Mouse (Mus musculus): ENCODE data around the gene Rnf181. TPM values are rescaled to one million over a fixed set of nuclear protein-coding genes. Genes with fewer than 3 reads are reported as not detected.

The Rnf181 gene
- polyA plus RNA-seq, 1 experiment = 14.4 TPM

- no peaks in the 10 kb centered on the region for H3K9me3 ChIP-seq (ENCODE audit: control insufficient read depth, low read length)
- TF ChIP-seq TAL1 (IDR thresholded peaks at IDR 0.05; ENCODE audit: low read length) (no peak), GATA1 (IDR thresholded peaks at IDR 0.05; ENCODE audit: low read length) (no peak)
- H3K4me1 ChIP-seq (ENCODE audit: control insufficient read depth) = peaks cover 80% of the 10 kb centered on the region
- peaks cover 8% of the 10 kb centered on the region for H3K27me3 ChIP-seq (ENCODE audit: control insufficient read depth)
- H3K36me3 ChIP-seq (ENCODE audit: control insufficient read depth) = peaks cover 45% of the 10 kb centered on the region
- H3K4me3 ChIP-seq (replicated peaks) = peak overlapping the region; percentile 96
Measured at GRCm38 (mm10) chr6:72348411-72348810, 18.3 kb downstream of the Rnf181 start.

- H3K36me3 ChIP-seq (ENCODE audit: control insufficient read depth) = peaks cover 49% of the 10 kb centered on the region
- H3K4me1 ChIP-seq (ENCODE audit: control insufficient read depth) = peaks cover 81% of the 10 kb centered on the region
- TF ChIP-seq GATA1 (IDR thresholded peaks at IDR 0.05; ENCODE audit: low read length) = no peak
- TF ChIP-seq TAL1 (IDR thresholded peaks at IDR 0.05; ENCODE audit: low read length) = no peak
- H3K9me3 ChIP-seq (ENCODE audit: control insufficient read depth, low read length) = no peaks in the 10 kb centered on the region
- H3K4me3 ChIP-seq (replicated peaks) = peak within 1 kb of the TSS; percentile 96
- H3K27me3 ChIP-seq (ENCODE audit: control insufficient read depth) = no peaks in the 10 kb centered on the region
Measured at GRCm38 (mm10) chr6:72347166-72347941, 19.4 kb downstream of the Rnf181 start, which contains the start of gene 0610030E20Rik. Gene 0610030E20Rik (plus strand): TSS chr6:72347317.

GRCm38 (mm10) chr6:72346261-72346660, 20.5 kb downstream of the Rnf181 start:
- Histone ChIP-seq H3K36me3 (ENCODE audit: control insufficient read depth) (peaks cover 54% of the 10 kb centered on the region), H3K9me3 (ENCODE audit: control insufficient read depth, low read length) (no peaks in the 10 kb centered on the region), H3K27me3 (ENCODE audit: control insufficient read depth) (no peaks in the 10 kb centered on the region), H3K4me1 (ENCODE audit: control insufficient read depth) (peaks cover 81% of the 10 kb centered on the region), H3K4me3 (replicated peaks) (peak overlapping the region; percentile 96)
- TF ChIP-seq GATA1 (IDR thresholded peaks at IDR 0.05; ENCODE audit: low read length) (no peak), TAL1 (IDR thresholded peaks at IDR 0.05; ENCODE audit: low read length) (no peak)

GRCm38 (mm10) chr6:72345633-72346032, 21.1 kb downstream of the Rnf181 start:
- Histone ChIP-seq H3K36me3 (ENCODE audit: control insufficient read depth) (peaks cover 54% of the 10 kb centered on the region), H3K27me3 (ENCODE audit: control insufficient read depth) (no peaks in the 10 kb centered on the region), H3K9me3 (ENCODE audit: control insufficient read depth, low read length) (no peaks in the 10 kb centered on the region), H3K4me3 (replicated peaks) (peak overlapping the region; percentile 96), H3K4me1 (ENCODE audit: control insufficient read depth) (peaks cover 80% of the 10 kb centered on the region)
- TF ChIP-seq TAL1 (IDR thresholded peaks at IDR 0.05; ENCODE audit: low read length) (no peak), GATA1 (IDR thresholded peaks at IDR 0.05; ENCODE audit: low read length) (no peak)

- peaks cover 54% of the 10 kb centered on the region for H3K36me3 ChIP-seq (ENCODE audit: control insufficient read depth)
- H3K4me3 ChIP-seq (replicated peaks) = peak within 1 kb of the TSS; percentile 96
- H3K9me3 ChIP-seq (ENCODE audit: control insufficient read depth, low read length) = no peaks in the 10 kb centered on the region
- H3K27me3 ChIP-seq (ENCODE audit: control insufficient read depth) = no peaks in the 10 kb centered on the region
- H3K4me1 ChIP-seq (ENCODE audit: control insufficient read depth) = peaks cover 78% of the 10 kb centered on the region
- TF ChIP-seq GATA1 (IDR thresholded peaks at IDR 0.05; ENCODE audit: low read length) = no peak
- TF ChIP-seq TAL1 (IDR thresholded peaks at IDR 0.05; ENCODE audit: low read length) = no peak
Measured at GRCm38 (mm10) chr6:72345074-72345567, 21.6 kb downstream of the Rnf181 start, which contains the start of gene Usp39. Gene Usp39 (minus strand): TSS chr6:72345184.

- no peak for TF ChIP-seq TAL1 (IDR thresholded peaks at IDR 0.05; ENCODE audit: low read length)
- TF ChIP-seq GATA1 (IDR thresholded peaks at IDR 0.05; ENCODE audit: low read length) = no peak
- no peaks in the 10 kb centered on the region for H3K9me3 ChIP-seq (ENCODE audit: control insufficient read depth, low read length)
- no peaks in the 10 kb centered on the region for H3K27me3 ChIP-seq (ENCODE audit: control insufficient read depth)
- H3K36me3 ChIP-seq (ENCODE audit: control insufficient read depth) = peaks cover 54% of the 10 kb centered on the region
- H3K4me1 ChIP-seq (ENCODE audit: control insufficient read depth) = peaks cover 76% of the 10 kb centered on the region
- peak overlapping the region; percentile 96 for H3K4me3 ChIP-seq (replicated peaks)
Measured at GRCm38 (mm10) chr6:72344396-72345073, 22.2 kb downstream of the Rnf181 start.

GRCm38 (mm10) chr6:72340481-72340880, 26.3 kb downstream of the Rnf181 start:
- H3K4me1 ChIP-seq (ENCODE audit: control insufficient read depth) = peaks cover 40% of the 10 kb centered on the region
- no peak overlapping the region for H3K4me3 ChIP-seq (replicated peaks)
- H3K36me3 ChIP-seq (ENCODE audit: control insufficient read depth) = peaks cover 80% of the 10 kb centered on the region
- H3K9me3 ChIP-seq (ENCODE audit: control insufficient read depth, low read length) = no peaks in the 10 kb centered on the region
- TF ChIP-seq TAL1 (IDR thresholded peaks at IDR 0.05; ENCODE audit: low read length) (no peak), GATA1 (IDR thresholded peaks at IDR 0.05; ENCODE audit: low read length) (no peak)
- no peaks in the 10 kb centered on the region for H3K27me3 ChIP-seq (ENCODE audit: control insufficient read depth)

- TF ChIP-seq TAL1 (IDR thresholded peaks at IDR 0.05; ENCODE audit: low read length) (no peak), GATA1 (IDR thresholded peaks at IDR 0.05; ENCODE audit: low read length) (no peak)
- Histone ChIP-seq H3K36me3 (ENCODE audit: control insufficient read depth) (peaks cover 100% of the 10 kb centered on the region), H3K4me1 (ENCODE audit: control insufficient read depth) (0 out of 2 replicates have a peak, but pooled peaks cover 1% of the 10 kb centered on the region), H3K4me3 (replicated peaks) (no peak overlapping the region), H3K27me3 (ENCODE audit: control insufficient read depth) (no peaks in the 10 kb centered on the region), H3K9me3 (ENCODE audit: control insufficient read depth, low read length) (no peaks in the 10 kb centered on the region)
Measured at GRCm38 (mm10) chr6:72333111-72333510, 33.6 kb downstream of the Rnf181 start.

- Histone ChIP-seq H3K4me3 (replicated peaks) (no peak overlapping the region), H3K4me1 (ENCODE audit: control insufficient read depth) (peaks cover 13% of the 10 kb centered on the region), H3K9me3 (ENCODE audit: control insufficient read depth, low read length) (no peaks in the 10 kb centered on the region), H3K36me3 (ENCODE audit: control insufficient read depth) (peaks cover 99% of the 10 kb centered on the region), H3K27me3 (ENCODE audit: control insufficient read depth) (no peaks in the 10 kb centered on the region)
- TF ChIP-seq TAL1 (IDR thresholded peaks at IDR 0.05; ENCODE audit: low read length) (no peak), GATA1 (IDR thresholded peaks at IDR 0.05; ENCODE audit: low read length) (no peak)
Measured at GRCm38 (mm10) chr6:72330133-72330532, 36.6 kb downstream of the Rnf181 start.

All from erythroblast, embryonic 14.5 days (primary cell).